In genomic region chr13:101598126-101598485, GRCm38 (mm10) we compare ENCODE assay signal across 16 mouse cellular contexts.
DNase-seq lines count a peak whose midpoint lies in the region; ATAC-seq lines count a peak whose summit lies in the region.
"Had no signal": no experiment of that assay in that cellular context is flagged by ENCODE, and none has a peak within 500 bp of the region (broad histone marks: within the 10 kb centered on the region; RNA-seq: fewer than 3 reads in every experiment).

No protein-coding gene starts in this region.

- no peak overlapping the region for H3K9ac ChIP-seq in intestine, embryonic 15.5 days
- H3K9ac ChIP-seq: forebrain, embryonic 13.5 days; forebrain, postnatal 0 days; heart, embryonic 15.5 days; hindbrain, embryonic 13.5 days had no signal

- peak overlapping the region; percentile 45 for H3K4me2 ChIP-seq in intestine, embryonic 15.5 days (replicated peaks)
- H3K4me2 ChIP-seq: forebrain, embryonic 13.5 days; heart, embryonic 11.5 days; hindbrain, embryonic 13.5 days had no signal

- DNase-seq in kidney, adult 9 months, result peak; percentile 6
- DNase-seq in kidney, postnatal 36 days, result no peak
- DNase-seq in R1 (ENCODE audit: low read depth, low spot score), result peak; percentile 3
- peak; percentile 66 for DNase-seq in yolk sac, embryonic 10.5 days (ENCODE audit: low spot score)
- no peak for DNase-seq in kidney, postnatal 4 days
- DNase-seq: forebrain, postnatal 0 days; gastrocnemius, adult 2 months; gastrocnemius, postnatal 25 days had no signal

- H3K36me3 ChIP-seq in intestine, embryonic 15.5 days, result no peaks in the 10 kb centered on the region
- H3K36me3 ChIP-seq: embryonic facial prominence, embryonic 10.5 days; heart, embryonic 15.5 days; hindbrain, embryonic 13.5 days had no signal

- H3K27ac ChIP-seq in intestine, embryonic 15.5 days, result no peak overlapping the region
- H3K27ac ChIP-seq: embryonic facial prominence, embryonic 10.5 days; forebrain, embryonic 13.5 days; gastrocnemius, adult 2 months; heart, embryonic 15.5 days; hindbrain, embryonic 13.5 days had no signal

- no peaks in the 10 kb centered on the region for H3K27me3 ChIP-seq in intestine, embryonic 15.5 days (replicated peaks)
- H3K27me3 ChIP-seq: forebrain, embryonic 13.5 days; heart, embryonic 15.5 days; hindbrain, embryonic 13.5 days had no signal

- H3K4me1 ChIP-seq in intestine, embryonic 15.5 days (replicated peaks), result 0 out of 2 replicates have a peak, but pooled peaks cover 9% of the 10 kb centered on the region
- H3K4me1 ChIP-seq: embryonic facial prominence, embryonic 10.5 days had no signal

- no peak overlapping the region for H3K4me3 ChIP-seq in intestine, embryonic 15.5 days (replicated peaks)
- H3K4me3 ChIP-seq: embryonic facial prominence, embryonic 10.5 days; forebrain, embryonic 13.5 days; gastrocnemius, adult 2 months; heart, embryonic 15.5 days; hindbrain, embryonic 13.5 days had no signal

- no peaks in the 10 kb centered on the region for H3K9me3 ChIP-seq in intestine, embryonic 15.5 days
- H3K9me3 ChIP-seq: embryonic facial prominence, embryonic 10.5 days; forebrain, embryonic 13.5 days; heart, embryonic 15.5 days; hindbrain, embryonic 13.5 days had no signal

- peak; percentile 62; the same call in 1 of the 2 replicates for ATAC-seq in intestine, embryonic 15.5 days
- ATAC-seq in megakaryocyte progenitor cell, adult 5-6 weeks (replicated peaks; ENCODE audit: poor library complexity), result no peak
- ATAC-seq: activated CD4-positive, CD25-positive, alpha-beta regulatory T cell, adult 4 months; forebrain, postnatal 0 days had no signal

- 54% methylated on average over 7 of the region's 7 CpGs for whole genome bisulfite sequencing in intestine, embryonic 15.5 days

Comparison
In these comparisons a context has a peak if more than half of its experiments do, and no peak if none do; other contexts are left out.
1. DNase-seq: peak in kidney, adult 9 months (single experiment), R1 (single experiment) and yolk sac, embryonic 10.5 days (single experiment); none in kidney, postnatal 36 days (0 of 2) and kidney, postnatal 4 days (0 of 2).